Mouse (Mus musculus): ENCODE results near the gene Crbn. TPM values are rescaled to one million over a fixed set of nuclear protein-coding genes. Genes with fewer than 3 reads are reported as not detected.

Gene Crbn
- total RNA-seq (2021): 10 to 100 TPM; 61.7 to 64.3 TPM

DNA sequence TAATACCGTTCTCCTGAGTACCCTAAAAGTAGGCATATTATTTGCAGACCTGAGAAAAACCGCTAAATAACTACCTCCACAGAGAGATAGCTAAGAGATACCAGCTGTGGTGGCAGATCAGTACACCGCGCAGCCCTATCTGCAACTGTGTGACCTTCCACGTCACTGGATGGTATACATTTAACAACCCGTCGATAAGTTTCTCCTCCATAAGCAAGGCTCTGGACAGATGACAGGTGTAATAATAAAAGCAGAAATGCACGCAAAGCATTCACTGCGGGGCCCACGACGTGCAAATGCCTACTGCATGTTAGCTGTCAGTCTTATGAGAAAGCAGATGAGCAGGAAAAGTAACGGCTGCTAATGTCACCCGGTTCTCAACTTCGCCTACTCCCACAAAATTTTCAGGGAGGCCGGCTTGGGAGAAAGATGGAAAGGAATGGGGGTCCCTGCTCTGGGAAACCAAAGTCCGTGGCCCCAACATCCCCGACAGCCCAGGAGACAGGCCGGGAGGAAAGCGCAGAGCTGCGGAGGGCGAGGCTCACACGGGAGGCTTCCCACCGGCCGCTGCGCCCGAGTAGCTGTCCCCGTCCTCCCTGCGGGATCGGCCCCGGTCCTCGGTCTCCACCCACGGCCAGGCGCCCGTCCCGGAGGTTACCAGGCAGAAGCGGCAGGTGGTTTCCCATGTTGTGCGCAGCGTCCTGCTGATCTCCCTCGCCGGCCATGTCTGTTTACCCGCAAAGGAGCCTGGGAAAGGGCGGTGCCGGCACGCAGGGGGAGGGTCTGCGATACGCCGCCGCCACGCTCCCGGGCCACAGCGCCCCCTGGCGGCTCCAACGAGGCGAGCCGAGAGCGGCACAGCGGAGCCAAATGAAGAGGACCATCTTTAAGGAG lies at the start of gene Crbn:
Gene Crbn (minus strand): TSS at position 745 of the 894 bp plus-strand sequence.
- intact Hi-C loops (cut with DNase I): loop anchor here (10.0 kb wide), 3 partner anchors 735 to 1605 kb away; no protein-coding TSS in a partner anchor

GRCm38 (mm10) chr6:106840181-106840580 lies 40.3 kb upstream of the Crbn start:
- intact Hi-C loops (cut with DNase I): no loop called here

More for the DNA sequence above, at the start of gene Crbn:
- DNase-seq: peak; percentile 93

GRCm38 (mm10) chr6:106838053-106838452 lies 38.2 kb upstream of the Crbn start:
- no peak for DNase-seq
- intact Hi-C loops (cut with DNase I): no loop called here

More at GRCm38 (mm10) chr6:106840181-106840580, 40.3 kb upstream of the Crbn start:
- DNase-seq: no peak

DNA sequence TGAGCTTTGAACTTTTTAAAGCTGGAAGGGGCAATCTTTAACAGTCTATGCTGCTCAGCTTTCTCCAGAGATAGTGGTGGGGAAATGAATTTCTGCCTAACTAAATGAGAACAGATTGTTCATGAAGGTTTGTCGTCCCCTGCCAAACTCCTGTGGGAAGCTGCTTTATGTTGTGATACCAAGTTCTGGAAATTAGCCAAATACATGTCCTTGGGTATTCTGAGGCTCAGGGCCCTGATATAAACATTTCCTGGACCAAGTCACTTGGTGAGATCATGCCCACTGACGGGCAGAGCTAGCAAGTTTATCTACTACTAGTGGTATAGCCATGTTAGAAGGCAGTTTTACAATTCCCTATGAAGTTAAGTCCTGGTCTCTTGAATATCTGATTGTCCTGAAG lies 35.4 kb upstream of the Crbn start:
- intact Hi-C loops (cut with DNase I): no loop called here
- peak; percentile 10 for DNase-seq

DNA sequence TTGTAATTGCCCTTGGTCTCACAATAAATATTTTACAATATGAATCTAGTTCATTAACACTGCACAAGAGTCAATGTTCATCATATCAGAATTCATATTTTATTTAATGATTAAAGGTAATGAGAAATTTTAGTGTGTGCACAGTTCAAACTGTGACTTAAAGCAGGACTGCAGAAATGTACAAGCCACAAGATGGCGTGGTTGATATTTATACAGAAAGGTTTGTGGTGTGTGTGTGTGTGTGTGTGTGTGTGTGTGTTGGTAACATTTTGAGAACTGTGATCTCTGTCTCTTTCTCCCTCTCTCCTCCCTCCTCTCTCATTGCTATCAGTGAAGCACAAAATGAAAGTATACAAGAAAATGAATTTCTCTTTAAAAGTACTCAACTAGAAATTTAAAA lies 22.5 kb upstream of the Crbn start:
- intact Hi-C loops (cut with DNase I): loop anchor here (5.0 kb wide), 1 partner anchor 1230 kb away; no protein-coding TSS in a partner anchor
- DNase-seq: peak; percentile 45

DNA sequence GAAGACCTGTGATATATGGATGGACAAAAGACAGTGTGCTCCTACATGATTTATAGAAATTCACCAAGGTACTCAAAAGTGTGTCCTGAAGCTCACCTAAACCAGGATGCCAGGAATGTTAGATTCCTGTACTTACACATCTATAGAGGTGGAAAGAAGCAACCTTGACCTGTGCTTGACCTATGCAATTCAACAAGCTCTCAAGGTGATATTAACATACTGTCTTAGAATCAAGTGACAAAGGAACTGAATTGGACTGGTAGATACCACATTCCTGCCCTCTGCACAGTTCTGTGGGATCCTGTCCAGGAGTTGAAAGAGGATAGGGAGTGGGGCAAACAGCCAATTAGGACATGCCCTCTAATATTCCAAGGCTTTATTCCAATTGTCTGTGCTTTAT lies 20.7 kb upstream of the Crbn start:
- intact Hi-C loops (cut with DNase I): loop anchor here (5.0 kb wide), 1 partner anchor 1232 kb away; no protein-coding TSS in a partner anchor
- no peak for DNase-seq

DNA sequence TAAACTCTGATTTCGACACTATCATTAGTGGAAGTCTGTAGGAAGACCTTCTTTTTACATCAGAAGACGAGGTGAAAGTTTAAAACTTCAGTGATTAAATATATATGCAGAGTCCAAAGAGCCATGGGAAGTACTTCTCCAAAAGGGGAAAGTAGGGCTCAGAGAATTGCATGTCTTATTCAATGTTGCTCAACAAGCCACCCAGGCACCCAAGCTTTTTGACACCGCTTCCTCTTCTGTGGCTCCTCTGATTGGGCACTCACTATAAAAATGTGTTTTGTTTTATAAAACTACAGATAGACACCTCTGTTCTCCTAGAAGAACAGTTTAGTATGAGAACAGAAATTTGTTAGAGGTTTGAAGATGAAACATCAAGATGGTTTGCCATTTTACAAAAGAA lies 20.0 kb upstream of the Crbn start:
- no peak for DNase-seq
- intact Hi-C loops (cut with DNase I): loop anchor here (5.0 kb wide), 1 partner anchor 1232 kb away; no protein-coding TSS in a partner anchor

DNA sequence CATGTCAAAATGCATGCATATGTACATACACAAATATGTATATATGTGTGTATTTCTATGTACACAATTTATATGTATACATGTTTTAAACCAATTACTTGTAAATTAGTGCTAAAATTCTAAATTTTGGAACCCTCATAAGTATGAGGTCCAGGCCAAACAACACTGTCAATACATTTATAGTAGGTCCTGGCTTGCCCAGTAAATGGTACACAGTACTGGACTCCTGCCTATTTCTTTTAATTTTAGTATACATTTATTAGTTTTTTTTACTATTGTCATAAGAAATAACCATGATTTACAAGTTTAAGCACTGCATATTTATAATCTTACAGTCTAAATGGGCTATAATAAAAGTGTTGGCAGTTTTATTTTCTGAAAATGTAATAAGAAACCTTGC lies 19.4 kb upstream of the Crbn start:
- DNase-seq: no peak
- intact Hi-C loops (cut with DNase I): no loop called here

- DNase-seq: no peak
- intact Hi-C loops (cut with DNase I): no loop called here
Measured at GRCm38 (mm10) chr6:106810686-106811085, 10.8 kb upstream of the Crbn start.

- no peak for DNase-seq
- intact Hi-C loops (cut with DNase I): loop anchor here (5.0 to 10.0 kb wide), 4 partner anchors 726 to 1596 kb away; no protein-coding TSS in a partner anchor
Measured at GRCm38 (mm10) chr6:106809161-106809560, 9.3 kb upstream of the Crbn start.

DNA sequence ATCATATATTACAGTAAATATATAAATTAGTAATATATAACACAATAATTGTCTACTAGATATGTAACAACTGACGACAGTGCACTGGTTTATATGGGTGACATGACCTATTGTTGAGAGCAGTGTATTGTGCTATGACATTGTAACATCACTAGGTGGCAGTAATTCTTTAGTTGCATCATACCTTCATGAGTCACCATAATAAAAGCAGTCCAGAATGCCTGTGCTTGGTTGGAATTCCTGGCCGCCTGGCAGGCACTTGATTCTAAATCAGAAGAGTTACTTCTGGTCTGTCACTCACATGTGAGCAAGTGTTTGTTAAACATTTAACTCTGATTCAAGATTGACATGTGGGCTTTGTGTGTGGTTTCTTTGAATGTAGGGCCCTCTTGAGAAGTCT lies 5.0 kb upstream of the Crbn start:
- intact Hi-C loops (cut with DNase I): loop anchor here (5.0 to 10.0 kb wide), 4 partner anchors 730 to 1600 kb away; no protein-coding TSS in a partner anchor

GRCm38 (mm10) chr6:106800227-106800557 lies 315 bp upstream of the Crbn start:
- intact Hi-C loops (cut with DNase I): loop anchor here (10.0 kb wide), 3 partner anchors 735 to 1605 kb away; no protein-coding TSS in a partner anchor
- DNase-seq: no peak

More for the DNA sequence above, 5.0 kb upstream of the Crbn start:
- DNase-seq: peak; percentile 6

GRCm38 (mm10) chr6:106794094-106794814 lies 5.6 kb downstream of the Crbn start:
- DNase-seq: no peak
- intact Hi-C loops (cut with DNase I): no loop called here

GRCm38 (mm10) chr6:106793621-106794020 lies 6.3 kb downstream of the Crbn start:
- DNase-seq: no peak
- intact Hi-C loops (cut with DNase I): no loop called here

DNA sequence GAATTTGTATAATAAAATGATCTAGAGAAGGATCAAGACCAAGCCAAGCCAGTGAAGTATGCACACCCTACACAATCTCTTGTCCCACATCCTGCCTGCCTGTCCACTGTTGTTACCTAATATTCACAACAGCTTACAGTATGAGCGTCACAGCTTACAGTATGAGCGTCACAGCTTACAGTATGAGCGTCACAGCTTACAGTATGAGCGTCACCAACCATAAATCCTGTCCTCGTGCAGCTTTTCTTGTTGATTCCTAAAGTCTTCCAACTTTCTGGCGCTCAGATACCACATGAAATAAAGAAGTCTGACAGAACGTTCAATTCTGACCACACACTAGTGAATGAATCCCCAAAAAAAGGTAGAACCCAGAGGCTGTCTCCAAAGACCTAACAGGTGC lies 6.8 kb downstream of the Crbn start:
- no peak for DNase-seq
- intact Hi-C loops (cut with DNase I): no loop called here

DNA sequence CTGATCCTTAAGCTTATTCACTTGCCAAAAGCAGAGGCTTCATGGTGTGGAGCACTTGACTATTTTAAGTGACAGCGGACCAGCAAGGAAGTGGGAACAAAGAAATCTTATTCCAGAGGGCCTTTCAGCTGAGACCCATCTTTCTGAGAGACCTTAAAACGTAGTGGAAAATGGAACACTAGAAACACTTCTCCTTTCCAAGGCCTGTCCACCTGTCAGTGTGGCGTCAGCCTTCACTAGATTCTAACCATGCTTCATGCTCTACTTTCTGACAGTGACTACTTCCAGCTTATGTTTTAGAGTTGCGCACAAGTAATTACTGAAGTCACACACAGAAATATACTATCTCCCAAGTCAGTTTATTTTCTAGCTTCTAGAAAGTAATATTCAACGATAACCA lies 7.4 kb downstream of the Crbn start:
- intact Hi-C loops (cut with DNase I): no loop called here
- DNase-seq: no peak

DNA sequence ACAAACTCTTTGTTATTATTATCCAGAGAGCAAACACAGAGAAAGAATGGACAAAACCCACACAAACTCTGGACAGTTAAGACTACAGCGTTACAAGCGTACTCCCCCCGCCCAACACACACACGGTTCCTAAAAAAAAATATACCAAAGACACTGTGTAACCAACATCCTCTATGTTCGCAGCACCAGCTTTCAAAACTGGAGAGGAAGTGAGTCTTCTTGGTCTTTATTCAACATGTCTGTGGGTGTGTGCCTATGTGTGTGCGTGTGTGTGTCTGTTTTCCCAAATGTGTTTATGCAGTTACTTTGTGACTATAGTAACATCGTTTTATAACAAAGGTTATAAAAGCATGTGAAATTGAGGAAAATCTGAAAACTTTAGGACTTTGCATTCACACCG lies 8.4 kb downstream of the Crbn start:
- intact Hi-C loops (cut with DNase I): no loop called here
- DNase-seq: no peak

GRCm38 (mm10) chr6:106787138-106787537 lies 12.7 kb downstream of the Crbn start:
- no peak for DNase-seq
- intact Hi-C loops (cut with DNase I): no loop called here

- intact Hi-C loops (cut with DNase I): no loop called here
- DNase-seq: no peak
Measured at GRCm38 (mm10) chr6:106770046-106770445, 29.8 kb downstream of the Crbn start.

DNA sequence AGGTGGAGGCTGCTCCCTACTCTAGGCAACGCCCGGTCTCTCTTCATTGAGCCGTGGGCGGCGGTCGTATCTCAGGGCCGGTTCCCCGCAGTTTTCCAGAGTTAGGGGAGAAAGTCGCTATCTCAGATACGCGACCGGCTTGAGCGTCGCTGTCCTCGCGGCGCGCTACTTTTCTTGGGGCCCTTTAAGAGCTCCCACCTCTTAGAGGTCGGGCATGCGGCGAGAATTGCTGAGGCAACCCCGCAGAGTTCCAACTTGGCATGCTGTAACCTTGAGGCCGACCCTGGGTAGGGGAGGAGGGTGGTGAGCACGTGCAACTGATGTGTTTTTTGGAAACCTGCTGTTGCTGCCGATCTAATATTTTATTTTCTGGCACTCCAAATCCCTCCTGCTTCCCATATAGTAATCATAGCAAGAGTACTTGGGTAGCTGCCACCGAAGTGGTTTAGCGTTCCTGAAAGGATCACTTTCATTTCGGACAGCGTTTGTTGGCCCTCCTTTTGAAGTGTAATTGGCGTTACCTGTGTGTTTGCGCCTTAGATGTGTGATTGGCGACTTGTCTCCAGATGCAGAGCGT lies 30.5 kb downstream of the Crbn start:
- DNase-seq: no peak
- intact Hi-C loops (cut with DNase I): no loop called here

All from left cerebral cortex, postnatal 4 days (tissue).